Mouse (Mus musculus) lung, postnatal 0 days (tissue): ENCODE results near the gene Iqgap2.

ENCODE experiments used
- CTCF ChIP-seq: IDR thresholded peaks from 2 replicates; pipeline ENCODE4 v1.5.1; 2016; ENCODE audit warnings: antibody characterized with exemption, mild to moderate bottlenecking
- EP300 ChIP-seq: IDR thresholded peaks from 2 replicates; pipeline ENCODE4 v1.6.1; 2016; ENCODE audit warnings: antibody characterized with exemption, mild to moderate bottlenecking, control low read depth

GRCm38 (mm10) chr13:95635301-95635700 lies 256.4 kb downstream of the Iqgap2 start:
- no peak for TF ChIP-seq EP300
- TF ChIP-seq CTCF: no peak
